Mouse (Mus musculus) yolk sac, embryonic 10.5 days (tissue): Measurements from ENCODE around the gene Marc1.

Experiments used
- DNase-seq: peaks from one replicate; pipeline ENCODE4 v3.0.0-alpha.2; 2017; ENCODE audit warnings: low spot score

The Marc1 gene

DNA sequence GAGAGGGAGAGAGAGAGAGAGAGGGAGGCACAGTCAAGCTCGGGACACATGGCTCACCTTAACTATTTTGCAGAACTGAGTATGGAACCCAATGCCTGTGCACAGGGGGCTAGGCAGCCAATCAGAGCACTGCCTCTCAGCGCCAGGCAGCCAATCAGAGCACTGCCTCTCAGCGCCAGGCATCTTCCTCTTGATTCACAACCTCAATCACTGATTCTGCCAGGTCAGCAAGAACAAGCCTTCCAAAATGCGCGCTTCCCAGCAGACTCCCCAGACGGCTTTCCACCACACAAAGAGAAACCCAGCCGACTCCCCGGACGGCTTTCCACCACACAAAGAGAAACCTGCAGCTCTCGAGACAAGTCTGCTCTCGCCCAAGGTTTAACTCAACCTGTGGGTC is 11.6 kb upstream of the Marc1 start:
- DNase-seq: no peak

DNA sequence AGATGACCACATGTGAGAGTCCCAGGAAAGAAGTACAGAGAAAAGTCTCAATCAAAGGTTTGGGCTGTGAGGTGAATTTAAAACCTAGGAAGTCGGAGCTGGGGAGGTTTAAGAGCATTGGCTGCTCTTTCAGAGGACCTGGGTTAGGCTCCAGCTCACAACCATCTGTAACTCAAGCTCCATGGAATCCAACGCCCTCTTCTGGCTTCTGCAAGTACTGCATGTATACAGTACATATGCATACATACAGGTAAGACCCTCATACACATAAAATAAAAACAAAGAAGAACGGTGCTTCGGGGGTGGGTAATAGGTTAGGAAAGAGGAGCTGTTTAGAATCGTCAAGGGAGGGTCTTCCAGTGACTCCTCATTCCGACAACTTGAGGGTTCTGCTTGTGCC is 6.7 kb upstream of the Marc1 start:
- no peak for DNase-seq

DNA sequence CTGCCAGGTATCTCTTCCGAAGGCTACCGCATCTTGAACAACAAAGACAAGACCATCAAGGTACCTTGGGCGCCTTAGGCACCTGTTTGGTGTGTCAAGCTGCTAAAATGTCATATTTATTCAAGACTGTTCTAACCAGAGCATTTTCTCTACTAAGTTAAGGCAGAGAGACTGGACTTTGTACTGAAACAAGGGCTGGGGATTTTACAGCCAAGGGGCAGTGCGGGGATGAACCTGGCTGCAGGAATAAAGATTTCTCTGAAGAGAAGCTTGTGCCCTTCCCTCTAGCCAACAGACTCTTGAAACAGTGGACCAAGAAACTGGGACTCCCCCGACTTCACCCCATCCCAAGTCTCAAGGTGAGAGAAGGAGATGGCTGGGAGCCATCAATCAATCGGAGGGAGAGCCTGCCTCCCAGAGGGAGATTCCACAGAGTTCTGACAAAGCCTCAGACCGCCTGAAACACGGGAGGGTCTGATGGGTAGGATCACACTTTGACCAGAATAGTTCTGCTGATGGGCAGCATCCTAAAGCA is 670 bp upstream of the Marc1 start:
- DNase-seq: no peak

DNA sequence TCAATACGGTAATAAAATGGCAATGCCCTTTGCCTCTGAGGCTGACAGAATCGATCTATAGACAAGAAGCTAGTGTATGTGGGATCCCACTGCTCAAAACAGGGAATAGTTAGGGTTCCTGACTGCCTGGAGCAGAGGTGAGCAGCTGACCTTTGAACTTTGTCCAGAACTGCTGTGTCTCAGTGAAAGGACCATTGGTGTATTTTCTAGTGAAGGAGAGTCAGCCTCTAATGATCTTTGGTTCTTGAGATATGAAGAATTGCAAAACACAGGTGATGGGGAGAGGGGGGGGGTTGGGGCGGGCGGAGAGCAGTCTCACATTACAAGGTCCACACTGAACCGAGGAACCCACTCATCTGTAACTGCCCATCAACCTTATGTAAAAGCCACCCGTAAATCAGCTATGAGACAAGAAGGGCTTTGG is 1.5 kb downstream of the Marc1 start:
- peak; percentile 73 for DNase-seq

DNA sequence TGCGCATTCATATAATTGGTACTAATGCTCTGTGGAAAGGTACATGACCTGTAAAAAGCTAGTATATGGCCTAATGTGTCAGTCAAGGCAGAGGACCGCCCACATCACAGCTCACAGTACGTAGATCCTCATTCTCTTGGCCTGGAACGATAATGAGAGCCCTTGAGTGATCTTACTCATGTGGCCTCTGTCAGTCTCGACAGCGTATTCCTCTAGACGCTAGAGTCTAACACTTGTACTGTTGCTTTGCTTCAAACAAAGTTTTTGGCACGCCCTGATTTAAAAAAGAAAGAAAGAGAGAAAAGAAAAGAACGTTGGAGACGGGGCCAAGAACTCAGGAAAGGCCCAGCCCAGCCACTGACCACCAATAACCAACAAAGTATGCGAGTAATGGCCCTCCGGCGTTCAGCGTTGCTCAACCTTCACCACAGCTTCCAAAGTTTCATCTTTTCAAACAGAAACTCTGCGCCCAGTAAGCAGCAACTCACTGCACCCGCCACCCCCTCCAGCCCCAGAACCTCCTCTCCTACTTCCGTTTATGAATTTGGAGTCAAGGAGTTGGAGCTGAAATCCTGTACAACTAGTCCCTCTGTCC is 2.6 kb downstream of the Marc1 start:
- DNase-seq: peak; percentile 61

DNA sequence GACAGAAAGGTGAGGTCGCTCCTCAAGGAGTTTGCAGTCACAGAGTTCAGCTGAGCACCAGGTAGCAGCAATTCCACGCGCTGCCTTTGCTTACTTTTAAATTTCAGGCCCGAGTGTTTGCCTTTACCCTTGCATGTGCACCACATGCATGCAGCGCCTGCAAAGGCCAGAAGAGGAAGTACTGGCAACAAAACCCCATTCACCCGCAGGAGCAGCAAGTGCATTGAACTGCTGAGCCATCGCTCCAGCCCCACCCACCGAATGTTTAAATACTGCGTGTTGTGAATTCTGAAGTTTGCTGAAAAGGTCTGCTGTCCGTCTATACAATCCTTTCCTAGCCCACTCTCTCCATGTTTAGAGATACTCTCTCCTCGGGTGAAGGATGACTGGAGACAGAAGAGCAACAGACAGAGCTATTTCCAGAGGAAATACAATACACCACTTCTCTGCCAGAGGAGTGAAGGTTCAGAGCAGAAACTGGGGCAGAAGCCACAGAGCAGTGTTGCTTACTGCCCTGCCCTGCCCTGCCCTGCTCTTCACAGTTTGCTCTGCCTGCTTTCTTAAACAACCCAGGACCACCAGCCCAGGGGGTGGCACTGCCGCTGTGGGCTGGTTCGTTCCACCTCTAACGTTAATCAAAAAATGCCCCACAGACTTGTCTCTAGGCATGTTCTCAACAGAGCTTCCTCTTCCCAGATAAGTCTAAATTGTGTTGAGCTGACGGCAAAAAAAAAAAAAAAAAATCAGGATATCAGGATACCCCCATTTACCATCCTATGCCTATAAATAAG is 3.3 kb downstream of the Marc1 start:
- no peak for DNase-seq

DNA sequence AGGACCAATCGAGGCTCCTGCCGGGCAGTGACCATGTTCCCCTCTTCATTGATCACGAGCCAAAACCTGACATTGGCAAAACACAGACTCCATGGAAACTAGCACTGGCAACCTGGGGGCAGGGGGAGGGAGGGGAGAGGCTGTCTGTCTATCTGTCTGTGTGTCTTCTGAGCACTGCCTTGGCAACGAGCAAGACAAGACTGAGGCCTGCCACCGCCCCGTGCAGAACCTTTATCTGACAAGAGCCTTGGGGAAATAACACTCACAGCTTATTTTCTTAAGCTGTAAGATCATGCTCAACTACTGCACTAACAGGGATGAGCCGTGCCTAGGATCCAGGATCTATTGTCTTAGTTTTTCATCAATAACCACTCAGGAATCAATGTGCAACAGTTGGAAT is 4.0 kb downstream of the Marc1 start:
- no peak for DNase-seq

DNA sequence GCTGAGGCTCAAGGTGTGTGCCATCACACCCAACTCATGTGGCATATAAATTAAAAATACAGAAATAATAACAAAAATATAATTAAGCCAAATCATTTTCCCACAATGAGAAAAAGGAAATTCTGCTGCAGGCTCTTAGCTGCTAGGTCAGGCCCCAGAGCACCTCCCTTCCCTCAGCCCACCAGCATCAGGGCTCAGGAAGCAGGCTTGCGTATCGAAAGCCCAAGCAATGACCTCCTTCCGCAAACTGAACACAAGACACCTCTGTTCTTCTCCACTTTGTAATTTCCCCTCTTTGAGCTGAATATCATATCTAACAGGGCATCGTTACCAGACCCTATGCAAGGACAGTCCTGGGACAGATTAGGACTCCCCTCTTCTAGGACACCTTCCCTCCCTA is 5.4 kb downstream of the Marc1 start:
- no peak for DNase-seq

DNA sequence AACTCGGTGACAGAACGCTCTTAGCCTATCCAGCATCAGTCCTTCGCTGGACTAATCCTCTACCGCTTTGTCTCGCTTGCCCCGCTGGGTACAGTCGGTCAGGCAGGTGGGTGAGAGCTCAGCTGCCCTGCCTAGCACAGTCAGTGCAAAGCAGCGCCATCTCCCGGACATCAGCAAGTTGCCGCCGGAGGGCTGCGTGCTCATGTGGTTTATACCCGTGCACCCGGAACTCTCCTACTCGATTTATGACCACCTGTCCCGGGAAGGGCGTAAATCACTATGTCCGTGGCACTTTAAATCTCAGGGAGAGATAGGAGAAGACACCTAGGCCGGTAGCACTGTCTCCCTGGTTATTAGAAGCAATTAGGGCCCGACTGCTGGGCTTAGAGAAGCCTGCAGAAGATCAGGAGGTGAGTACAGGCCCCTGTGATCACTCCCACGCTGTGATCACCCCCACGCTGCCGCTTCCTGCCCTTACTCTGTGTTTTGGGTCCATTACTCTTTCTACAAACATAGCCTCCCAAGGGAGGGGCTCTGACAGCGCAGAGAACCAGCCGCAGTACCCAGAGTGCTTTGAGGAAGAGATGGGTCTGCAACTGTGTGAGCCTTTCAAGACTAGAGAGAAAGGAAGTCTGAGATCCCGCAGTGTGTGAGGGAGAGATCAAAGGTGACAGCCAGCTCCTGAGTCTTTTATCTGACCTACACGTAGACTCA is 17.8 kb downstream of the Marc1 start:
- DNase-seq: peak; percentile 47

DNA sequence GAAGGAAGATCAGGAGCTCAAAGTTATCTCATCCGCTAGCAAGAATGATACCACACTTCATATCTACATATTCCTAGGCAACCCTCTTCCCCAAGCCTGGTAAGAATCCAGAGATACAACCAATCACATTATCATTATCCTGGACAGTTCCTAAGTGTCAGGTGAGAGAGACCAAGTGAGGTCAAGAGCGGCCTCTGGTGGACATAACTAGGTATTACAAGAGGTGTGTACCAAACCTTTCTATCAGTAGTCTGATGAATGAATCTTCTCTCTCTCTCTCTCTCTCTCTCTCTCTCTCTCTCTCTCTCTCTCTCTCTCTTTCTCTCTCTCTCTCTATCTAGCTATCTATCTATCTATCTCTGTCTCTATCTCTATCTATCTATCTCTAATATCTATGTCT is 20.0 kb downstream of the Marc1 start:
- peak; percentile 32 for DNase-seq

DNA sequence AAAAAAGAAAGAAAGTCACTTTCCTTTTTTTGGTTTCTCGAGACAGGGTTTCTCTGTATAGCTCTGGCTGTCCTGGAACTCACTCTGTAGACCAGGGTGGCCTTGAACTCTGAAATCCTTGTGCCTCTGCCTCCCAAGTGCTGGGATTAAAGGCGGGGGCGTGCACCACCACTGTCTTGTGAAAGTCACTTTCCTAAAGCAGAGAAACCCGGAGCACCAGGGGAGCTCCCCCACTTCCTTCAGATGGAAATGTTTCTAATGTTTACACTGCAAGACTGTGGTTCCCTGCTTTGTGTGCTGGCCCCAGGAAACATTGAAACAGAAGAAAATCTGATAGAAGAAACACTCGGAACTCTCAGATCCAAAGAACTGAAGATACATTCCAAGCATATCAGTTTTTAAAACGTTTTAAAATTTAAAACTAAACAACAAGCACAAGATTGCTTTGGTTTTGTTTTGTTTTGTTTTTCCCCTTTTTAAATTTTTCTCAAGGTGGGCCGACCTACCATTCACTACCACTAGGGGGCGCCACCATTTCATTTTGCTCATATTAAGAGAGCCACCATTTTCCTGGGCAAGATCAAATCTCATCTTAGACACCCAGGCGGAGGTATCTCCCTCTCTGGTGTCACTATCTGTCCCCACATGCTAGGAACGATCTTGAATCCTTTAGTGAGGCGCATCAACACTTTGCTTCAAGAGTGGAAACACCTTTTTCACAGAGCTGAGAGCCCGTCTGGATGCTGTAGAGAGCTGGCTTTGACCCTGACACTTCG is 24.5 kb downstream of the Marc1 start:
- no peak for DNase-seq

DNA sequence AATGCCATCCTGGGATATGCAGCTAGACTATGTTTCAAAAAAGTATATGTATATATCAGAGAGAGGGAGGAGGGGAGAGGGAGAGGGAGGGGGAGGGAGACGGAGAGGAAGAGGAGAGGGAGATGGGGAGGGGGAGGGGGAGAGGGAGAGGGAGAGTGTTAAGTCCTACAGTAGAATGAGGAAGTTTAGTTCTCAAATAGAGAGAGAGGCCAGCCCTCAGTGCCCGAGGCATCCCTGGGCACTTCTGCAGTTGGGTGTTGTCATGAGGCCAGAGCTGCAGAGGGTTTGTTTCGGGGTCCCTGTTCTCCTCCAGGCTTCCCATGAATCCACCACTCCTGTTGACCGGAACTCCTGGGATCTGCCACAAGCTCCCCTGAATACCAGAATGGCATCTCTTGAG is 27.5 kb downstream of the Marc1 start:
- DNase-seq: no peak

DNA sequence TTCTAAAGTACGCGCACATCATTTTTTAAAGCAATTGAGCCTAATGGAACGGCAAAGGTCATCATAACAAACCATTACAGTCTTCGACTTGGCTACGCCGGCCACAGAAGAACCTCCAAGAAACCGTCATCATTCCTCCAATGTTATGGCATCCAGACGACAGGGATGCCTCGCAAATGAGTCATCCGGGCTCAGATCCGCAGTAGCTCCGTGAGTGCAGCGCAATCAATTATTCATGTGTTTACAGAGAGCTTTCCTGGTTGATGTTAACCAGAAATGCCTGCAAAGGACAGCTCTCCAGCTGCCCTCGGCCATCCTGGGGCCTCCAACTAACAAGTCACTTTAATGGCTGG is 29.0 kb downstream of the Marc1 start:
- peak; percentile 79 for DNase-seq

DNA sequence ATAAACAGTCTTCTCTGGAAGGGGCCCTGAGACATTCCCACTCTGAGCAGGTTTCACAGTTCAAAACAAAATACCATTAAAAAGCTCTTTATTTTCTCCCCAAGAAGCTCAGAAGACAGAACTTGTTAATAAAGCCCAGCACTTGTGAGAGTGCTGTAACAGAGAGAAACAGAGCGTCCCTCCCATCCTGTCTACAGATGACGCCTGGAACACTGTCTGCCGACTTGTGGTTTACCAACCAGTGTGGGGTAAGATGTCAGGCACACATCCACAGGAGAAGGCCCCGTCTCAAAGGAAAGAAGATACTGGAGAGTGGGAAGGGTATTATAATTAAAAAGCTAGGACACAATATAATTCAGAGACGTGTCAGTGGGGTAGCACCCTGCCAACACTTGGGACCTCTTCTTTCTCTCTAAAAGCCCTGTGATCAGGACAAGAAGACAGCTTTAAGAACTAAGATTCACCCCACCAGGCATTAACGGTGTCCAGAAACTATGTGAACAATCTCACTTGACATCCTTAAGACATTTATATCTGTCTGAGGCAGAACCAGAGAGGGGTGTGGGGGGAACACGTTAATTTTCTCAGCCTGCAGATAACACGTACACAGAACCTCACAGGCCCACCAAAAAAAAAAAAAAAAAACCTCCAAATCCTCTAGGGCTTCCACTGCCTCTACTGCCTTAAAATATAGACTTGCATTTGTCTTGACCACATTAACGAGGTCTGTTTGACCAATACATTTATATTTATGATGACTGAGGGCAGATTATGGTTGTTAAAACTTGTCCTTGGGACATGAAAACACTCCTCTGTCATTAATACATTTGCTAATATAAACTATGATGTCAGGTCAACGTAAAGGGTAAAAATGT is 29.6 kb downstream of the Marc1 start:
- DNase-seq: peak; percentile 36

DNA sequence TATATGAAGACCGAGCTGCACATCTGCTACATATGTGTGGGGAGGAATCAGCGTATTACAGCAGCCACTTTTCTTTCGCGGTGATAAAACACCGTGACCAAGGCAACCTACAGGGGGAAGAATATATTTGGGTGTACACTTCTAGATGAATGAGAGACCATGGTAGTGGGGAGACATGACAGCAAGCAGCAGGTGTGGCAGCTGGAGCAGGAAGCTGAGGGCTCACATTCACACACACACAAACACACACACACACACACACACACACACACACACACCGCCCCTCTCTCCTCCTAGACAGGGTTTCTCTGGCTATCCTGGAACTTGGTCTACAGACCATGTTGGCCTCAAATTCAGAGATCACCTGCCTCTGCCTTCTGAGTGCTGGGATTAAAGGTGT is 33.0 kb downstream of the Marc1 start:
- no peak for DNase-seq

DNA sequence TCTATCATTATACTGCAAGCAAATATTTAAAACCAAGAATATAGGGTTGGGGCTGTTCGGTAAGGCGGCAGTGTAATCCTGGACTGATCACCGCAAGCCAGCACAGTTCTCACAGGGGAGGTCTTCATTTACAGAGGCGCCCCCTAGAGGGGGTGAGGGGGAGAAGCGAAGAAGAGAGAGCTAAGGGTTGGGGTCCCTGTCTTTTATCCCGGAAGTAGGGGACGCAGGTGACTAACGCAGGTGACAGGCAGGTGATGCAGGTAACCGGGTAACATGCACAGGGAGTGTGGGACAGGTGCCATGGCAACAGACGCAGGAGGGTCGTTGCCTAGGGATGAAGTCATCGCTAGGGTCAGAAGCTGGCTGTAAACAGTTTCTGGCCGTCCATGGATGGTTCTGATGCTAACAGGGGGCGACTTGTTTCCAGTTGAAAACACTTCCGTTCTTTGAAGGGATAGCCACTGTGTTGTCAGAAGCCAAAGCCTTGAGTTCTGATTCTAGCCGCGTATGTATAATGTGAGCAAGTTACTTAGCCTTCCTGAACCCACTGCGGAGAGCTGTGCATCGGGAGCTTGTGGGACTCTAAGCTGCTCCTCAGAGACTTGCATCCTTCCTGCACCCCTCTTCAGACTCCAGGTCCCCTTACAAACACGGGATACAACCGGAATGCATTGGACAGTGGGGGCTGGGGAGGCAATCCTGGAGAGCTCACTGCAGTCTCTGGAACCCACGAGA is 33.9 kb downstream of the Marc1 start:
- DNase-seq: no peak

DNA sequence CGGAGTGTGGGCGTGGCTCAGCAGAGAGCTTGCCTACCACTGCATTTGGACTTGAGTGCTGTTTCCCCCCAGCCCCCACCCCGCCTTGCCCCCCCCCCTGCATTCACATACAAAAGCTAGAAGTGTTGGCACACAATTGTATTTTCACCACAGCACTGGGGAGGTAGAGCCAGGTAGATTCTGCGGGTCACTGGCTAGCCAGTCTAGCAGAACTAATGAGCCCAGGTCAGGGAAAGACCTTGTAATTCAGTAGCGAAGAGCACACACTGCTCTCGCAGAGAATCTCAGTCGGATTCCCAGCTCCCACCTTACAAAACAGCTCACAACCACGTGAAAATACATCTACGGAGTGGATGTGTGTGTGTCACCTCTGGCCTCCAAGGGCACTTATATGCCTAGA is 35.8 kb downstream of the Marc1 start:
- DNase-seq: no peak

DNA sequence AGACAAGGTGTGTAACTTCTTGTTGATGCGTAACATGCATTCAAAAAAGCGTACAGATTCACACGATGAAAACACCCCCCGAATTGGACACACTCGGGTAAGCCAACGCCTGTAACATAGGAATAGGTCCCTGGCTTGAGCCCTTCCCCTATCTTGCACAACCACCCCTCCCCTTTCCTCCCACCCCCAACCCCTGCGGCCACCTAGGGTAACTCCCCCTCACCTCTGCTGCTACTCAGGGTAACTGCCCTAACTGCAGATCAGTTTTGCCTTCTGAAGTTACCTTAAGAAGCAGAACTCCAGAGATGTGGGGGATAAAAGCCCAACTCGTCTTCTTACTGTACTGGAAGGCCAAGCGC is 39.2 kb downstream of the Marc1 start:
- no peak for DNase-seq

DNA sequence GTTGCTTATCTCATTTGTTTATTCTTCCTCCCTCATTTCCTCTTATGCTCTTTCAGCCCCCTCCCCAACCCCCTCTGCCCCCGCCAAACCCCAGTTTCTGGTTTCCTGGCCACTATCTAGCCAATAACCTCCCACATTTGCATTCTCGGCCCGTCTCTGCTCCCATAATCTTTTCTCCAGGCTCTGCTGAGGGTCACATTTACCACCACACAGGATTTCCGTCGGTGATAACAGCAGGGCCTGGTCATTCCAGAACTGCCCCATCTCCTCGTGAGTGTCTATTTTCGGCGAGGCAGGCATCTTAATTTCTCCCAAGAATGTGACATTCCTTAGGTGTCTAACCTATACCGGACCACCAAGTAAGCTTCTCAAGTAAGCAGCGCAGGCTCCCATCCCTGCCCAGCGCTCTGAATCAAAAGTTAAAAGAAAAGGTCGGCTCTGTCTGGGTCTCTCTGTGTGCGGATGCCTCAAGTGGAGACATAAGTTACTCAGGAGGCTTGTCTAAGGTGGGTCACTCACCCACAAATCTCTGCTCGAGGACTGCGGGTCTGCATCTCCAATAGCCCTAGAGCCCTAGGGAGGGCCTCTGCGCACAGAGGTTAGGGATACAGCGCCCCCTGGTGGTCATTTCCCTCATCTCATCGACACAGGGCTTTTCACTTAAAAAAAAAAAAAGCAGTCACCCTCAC is 39.8 kb downstream of the Marc1 start:
- peak; percentile 82 for DNase-seq

DNA sequence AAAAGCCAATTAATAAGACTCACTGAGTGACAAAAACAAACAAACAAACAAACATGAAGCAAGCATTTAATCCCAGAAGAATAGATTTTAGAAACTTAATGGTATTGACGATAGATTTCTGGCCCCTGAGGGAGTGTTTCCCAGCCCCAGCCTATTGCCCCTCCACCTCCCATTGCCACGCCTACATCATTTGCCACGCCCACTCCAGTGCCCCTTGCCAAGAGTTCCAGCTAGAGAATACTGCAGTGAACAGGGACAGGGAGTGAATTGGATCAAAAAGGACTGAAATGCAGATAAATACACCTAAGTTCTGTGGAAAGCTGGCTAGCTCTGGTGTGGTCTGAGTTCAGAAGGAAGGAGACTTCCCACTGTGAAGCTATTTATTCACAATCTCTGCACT is 47.2 kb downstream of the Marc1 start:
- DNase-seq: no peak
